Mouse (Mus musculus): ENCODE measurements at regions not wholly inside any gene's neighbourhood (a gene's known extent, or its start where the extent isn't known, plus 50 kb on each side); places are given as distances from the start of the nearest gene placed in this dataset.

- no peak for DNase-seq (ENCODE audit: extremely low read depth, low read depth, low spot score)
Measured at GRCm38 (mm10) chr7:133521936-133522335, 80.0 kb downstream of the Tex36 start.

DNA sequence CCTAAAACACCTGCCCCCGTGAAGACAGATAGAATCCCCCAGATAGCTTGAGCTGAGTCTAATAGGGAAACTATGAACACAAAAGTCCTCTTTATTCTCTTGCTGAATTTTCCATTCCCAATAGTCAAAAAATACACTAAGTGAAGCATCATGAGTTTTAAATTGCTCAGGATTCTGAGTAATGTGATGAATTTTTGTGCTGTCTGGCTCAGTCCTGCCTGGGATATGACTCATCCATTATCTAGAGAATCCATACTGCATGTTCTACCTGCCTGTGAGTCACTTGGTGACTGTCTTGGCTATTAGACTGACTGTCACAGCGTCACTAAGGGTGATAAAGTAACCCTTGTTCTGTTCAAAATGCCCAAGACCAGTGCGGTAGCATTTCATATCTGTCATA, 83.0 kb downstream of the Tex36 start:
- no peak for DNase-seq (ENCODE audit: extremely low read depth, low read depth, low spot score)

GRCm38 (mm10) chr7:133517576-133517975, 84.4 kb downstream of the Tex36 start:
- DNase-seq (ENCODE audit: extremely low read depth, low read depth, low spot score), result no peak

- no peak for DNase-seq (ENCODE audit: extremely low read depth, low read depth, low spot score)
Measured at GRCm38 (mm10) chr7:133510926-133511325, 91.0 kb downstream of the Tex36 start.

- no peak for DNase-seq (ENCODE audit: extremely low read depth, low read depth, low spot score)
Measured at GRCm38 (mm10) chr7:133509486-133509885, 92.5 kb downstream of the Tex36 start.

DNA sequence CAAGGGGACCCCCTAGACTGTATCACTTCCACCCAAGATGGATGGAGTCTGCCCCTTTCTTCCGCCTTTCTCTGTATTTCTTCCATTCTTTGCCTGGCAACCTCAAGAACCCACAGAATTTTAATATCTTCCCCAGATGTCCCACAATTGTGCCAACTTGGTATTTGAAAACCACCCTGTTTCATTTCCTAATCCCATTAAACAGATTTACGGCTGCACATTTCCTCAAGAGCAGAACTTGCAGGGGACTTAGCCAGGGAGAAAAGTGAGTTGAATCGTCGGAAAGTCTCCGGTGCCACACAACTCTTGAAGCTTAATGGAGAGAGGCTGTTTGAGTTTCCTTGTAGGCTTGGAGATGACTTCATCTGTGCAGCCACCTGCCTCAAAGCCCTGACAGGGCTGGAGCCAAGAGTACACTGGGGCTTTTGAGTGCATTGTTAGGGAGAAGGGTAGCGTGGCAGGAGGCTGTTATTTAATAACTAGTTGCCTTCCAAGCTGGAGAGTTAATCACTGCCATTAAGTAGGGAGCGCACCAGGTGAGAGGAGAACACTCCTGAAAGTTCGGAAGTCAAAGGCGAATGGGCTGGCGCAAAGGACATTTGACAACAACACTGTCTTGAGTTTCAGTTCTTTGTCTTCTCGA, 93.5 kb downstream of the Tex36 start:
- DNase-seq (ENCODE audit: extremely low read depth, low read depth, low spot score), result no peak

GRCm38 (mm10) chr7:133505628-133506027, 96.3 kb downstream of the Tex36 start:
- DNase-seq (ENCODE audit: extremely low read depth, low read depth, low spot score), result no peak

DNA sequence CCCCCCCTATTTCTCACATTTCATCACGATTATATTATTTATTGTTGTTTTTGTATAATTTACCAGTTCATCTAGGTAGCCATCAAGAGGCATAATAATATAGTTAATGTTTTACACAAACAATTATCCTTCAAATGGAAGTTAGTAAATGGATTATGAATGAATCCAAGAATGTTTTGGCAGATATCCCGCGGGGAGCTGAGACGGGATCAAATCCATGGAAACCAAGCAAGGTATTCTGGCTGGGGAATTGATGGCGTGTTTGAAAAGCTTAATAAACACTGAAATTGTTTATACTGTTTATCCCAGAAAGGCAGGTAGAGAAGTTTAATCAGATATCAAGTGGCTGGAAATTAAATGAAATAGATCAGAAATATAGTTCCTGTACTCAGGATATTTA, 98.0 kb downstream of the Tex36 start:
- DNase-seq (ENCODE audit: extremely low read depth, low read depth, low spot score), result no peak

DNA sequence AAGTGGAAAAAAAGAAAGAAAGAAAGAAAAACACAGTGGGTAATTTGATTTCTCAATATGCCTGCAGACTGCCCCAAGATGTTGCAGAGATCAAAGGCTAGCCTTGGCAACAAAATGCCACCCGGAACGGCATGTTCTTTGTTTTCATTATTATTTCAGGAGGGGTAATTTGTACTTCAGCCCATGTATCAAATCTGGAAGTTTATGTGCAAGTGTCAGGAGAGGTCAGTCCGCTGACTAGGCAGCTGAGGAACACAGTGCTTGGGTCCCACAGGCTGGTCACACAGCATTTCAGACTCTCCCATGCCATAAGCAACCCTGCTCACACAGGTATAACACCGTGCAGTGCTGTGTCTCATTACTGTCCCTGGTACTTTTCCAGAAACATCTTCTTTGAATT, 99.2 kb downstream of the Tex36 start:
- DNase-seq (ENCODE audit: extremely low read depth, low read depth, low spot score), result no peak

DNA sequence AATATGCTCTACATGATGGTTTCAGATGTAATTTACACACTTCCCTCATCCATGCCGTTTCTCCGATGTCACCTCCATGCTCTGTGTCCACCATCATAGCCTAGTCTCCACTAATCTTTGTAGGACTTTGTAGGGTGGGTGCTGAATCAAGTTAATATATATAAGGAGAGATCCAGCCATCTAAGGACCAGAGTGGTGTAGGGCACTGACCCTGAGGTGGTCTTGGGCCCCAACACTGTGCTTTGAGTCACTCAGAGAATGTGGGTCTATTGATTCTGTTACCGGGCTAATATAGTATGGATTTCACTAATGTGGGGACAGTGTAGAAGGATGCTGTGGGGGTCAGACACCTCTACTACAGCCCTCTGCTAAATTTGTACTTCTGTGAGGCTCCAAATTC, 104.4 kb downstream of the Tex36 start:
- DNase-seq (ENCODE audit: extremely low read depth, low read depth, low spot score), result no peak

DNA sequence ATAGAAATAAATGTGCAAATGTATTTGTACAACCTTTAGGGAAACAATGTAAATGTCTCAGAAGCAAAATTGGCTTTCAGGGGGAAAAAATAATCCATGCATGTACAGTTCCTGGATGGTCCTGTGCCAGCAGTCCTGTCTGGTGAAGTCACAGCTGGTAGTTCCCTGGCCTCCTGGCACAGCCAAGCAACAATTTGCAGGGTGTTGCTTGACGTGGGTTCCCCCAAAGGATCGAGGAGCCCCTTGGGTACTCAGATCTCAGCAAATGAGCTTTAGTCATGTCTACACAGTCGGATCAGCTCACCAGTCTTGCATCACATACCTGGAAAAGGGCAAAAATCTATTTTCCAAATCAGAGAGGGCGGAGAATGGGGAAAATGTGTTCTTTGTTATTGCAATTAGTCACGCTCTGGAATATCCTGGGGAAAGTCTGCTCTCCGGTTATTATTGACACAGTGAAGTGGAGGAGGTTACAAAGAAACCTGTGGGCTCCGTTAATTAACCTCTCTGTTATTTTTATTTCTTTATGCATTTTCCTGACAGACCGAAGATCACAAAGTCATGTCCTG, 106.9 kb downstream of the Tex36 start:
- no peak for DNase-seq (ENCODE audit: extremely low read depth, low read depth, low spot score)

- no peak for DNase-seq (ENCODE audit: extremely low read depth, low read depth, low spot score)
Measured at GRCm38 (mm10) chr7:133494256-133494981, 107.5 kb downstream of the Tex36 start.

GRCm38 (mm10) chr7:133492626-133493025, 109.3 kb downstream of the Tex36 start:
- no peak for DNase-seq (ENCODE audit: extremely low read depth, low read depth, low spot score)

GRCm38 (mm10) chr7:133487887-133488630, 113.9 kb downstream of the Tex36 start:
- no peak for DNase-seq (ENCODE audit: extremely low read depth, low read depth, low spot score)

GRCm38 (mm10) chr7:133484430-133484841, 117.5 kb downstream of the Tex36 start:
- DNase-seq (ENCODE audit: extremely low read depth, low read depth, low spot score), result no peak

- DNase-seq (ENCODE audit: extremely low read depth, low read depth, low spot score), result no peak
Measured at GRCm38 (mm10) chr7:133481529-133481928, 120.4 kb downstream of the Tex36 start.

- DNase-seq (ENCODE audit: extremely low read depth, low read depth, low spot score), result no peak
Measured at GRCm38 (mm10) chr7:133479679-133480078, 122.3 kb downstream of the Tex36 start.

- no peak for DNase-seq (ENCODE audit: extremely low read depth, low read depth, low spot score)
Measured at GRCm38 (mm10) chr7:133477933-133478332, 124.0 kb downstream of the Tex36 start.

- no peak for DNase-seq (ENCODE audit: extremely low read depth, low read depth, low spot score)
Measured at GRCm38 (mm10) chr7:133477221-133477620, 124.7 kb downstream of the Tex36 start.

GRCm38 (mm10) chr7:133471706-133472105, 130.3 kb downstream of the Tex36 start:
- no peak for DNase-seq (ENCODE audit: extremely low read depth, low read depth, low spot score)

DNA sequence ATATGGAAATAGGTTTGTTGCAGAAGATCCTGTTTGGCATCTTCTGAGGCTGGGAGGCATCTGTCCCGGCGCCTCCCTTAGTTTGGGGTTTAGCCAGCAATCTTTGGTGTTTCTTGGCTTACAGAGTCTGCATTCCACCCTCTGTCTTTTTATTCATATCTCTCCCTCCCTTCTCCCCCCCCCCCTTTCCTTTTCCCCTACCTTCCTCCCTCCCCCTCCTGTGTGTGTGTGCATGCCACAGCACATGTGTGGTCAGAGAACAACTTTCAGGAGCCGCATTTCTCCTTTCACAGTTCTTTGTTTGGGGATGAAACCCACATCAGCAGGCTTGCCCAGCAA, 131.4 kb downstream of the Tex36 start:
- no peak for DNase-seq (ENCODE audit: extremely low read depth, low read depth, low spot score)
